Mouse (Mus musculus) ES-E14 (cell line): ENCODE data around the gene Apod. TPM values are rescaled to one million over a fixed set of nuclear protein-coding genes. Genes with fewer than 3 reads are reported as not detected.

ENCODE experiments used
- DNase-seq: peaks from one replicate; pipeline ENCODE4 v3.0.0-alpha.2; 2013; ENCODE audit warnings: low read depth, low spot score
- H3K27ac ChIP-seq: 2 replicates; pipeline ENCODE4 v1.5.1; 2012; ENCODE audit warnings: low read depth, mild to moderate bottlenecking, low read length, moderate library complexity, mixed read lengths; ENCODE audit not compliant: poor library complexity, insufficient read depth, severe bottlenecking
- H3K36me3 ChIP-seq: 2 replicates; pipeline ENCODE4 v1.6.1; 2012; ENCODE audit warnings: mild to moderate bottlenecking, low read length, moderate library complexity, mixed read lengths; ENCODE audit not compliant: control insufficient read depth, poor library complexity, insufficient read depth, severe bottlenecking
- H3K4me1 ChIP-seq, 2 experiments: fragments of 150-350 bp in 1 of 2; sonication (generic) in 1 of 2; 2 replicates each; pipeline ENCODE4 v1.6.1; 2012; ENCODE audit warnings: low read length in 2 of 2, mild to moderate bottlenecking in 1 of 2, mixed read lengths in 1 of 2; ENCODE audit not compliant: control insufficient read depth in 2 of 2, insufficient read depth in 2 of 2, poor library complexity in 1 of 2
- H3K4me3 ChIP-seq, 2 experiments: fragments of 150-350 bp in 1 of 2; sonication (generic) in 1 of 2; 2 replicates each; pipeline ENCODE4 v1.5.1; 2012; ENCODE audit warnings: low read length in 2 of 2, low read depth in 1 of 2, mild to moderate bottlenecking in 1 of 2, mixed read lengths in 1 of 2; ENCODE audit not compliant: insufficient read depth in 1 of 2, poor library complexity in 1 of 2, severe bottlenecking in 1 of 2
- H3K9ac ChIP-seq: 2 replicates; pipeline ENCODE4 v1.6.1; 2012; ENCODE audit warnings: low read depth, mild to moderate bottlenecking, low read length, mixed read lengths; ENCODE audit not compliant: poor library complexity, insufficient read depth, severe bottlenecking
- H3K9me3 ChIP-seq: fragments of 150-350 bp; sonication (generic); 2 replicates; pipeline ENCODE4 v1.6.1; 2012; ENCODE audit warnings: low read depth, mild to moderate bottlenecking, low read length; ENCODE audit not compliant: control insufficient read depth, insufficient read depth
- CHD2 ChIP-seq: IDR thresholded peaks from 2 replicates; pipeline ENCODE4 v1.6.1; 2014; ENCODE audit warnings: mild to moderate bottlenecking, low read depth, low read length, inconsistent platforms
- HCFC1 ChIP-seq: IDR thresholded peaks from 2 replicates; pipeline ENCODE4 v1.6.1; 2012; ENCODE audit warnings: low read length, inconsistent platforms, borderline replicate concordance; ENCODE audit not compliant: insufficient read depth
- MAFK ChIP-seq: IDR thresholded peaks from 2 replicates; pipeline ENCODE4 v1.6.1; 2014; ENCODE audit warnings: mild to moderate bottlenecking, low read depth, low read length, inconsistent platforms; ENCODE audit not compliant: insufficient read depth
- ZC3H11A ChIP-seq: IDR thresholded peaks from 2 replicates; pipeline ENCODE4 v1.6.1; 2012; ENCODE audit warnings: low read depth, mild to moderate bottlenecking, inconsistent platforms, low read length, borderline replicate concordance
- ZNF384 ChIP-seq: IDR thresholded peaks from 2 replicates; pipeline ENCODE4 v1.6.1; 2012; ENCODE audit warnings: low read depth, low read length, inconsistent platforms
- in situ Hi-C, 2 experiments: fragments of 600-800 bp; cut with MboI; formaldehyde crosslinking; loops; one replicate each; pipeline ENCODE4 v1.15.1; 2025; ENCODE audit warnings: low sequenced_read_pairs in 2 of 2, inconsistent platforms in 1 of 2; ENCODE audit not compliant: unreplicated experiment in 2 of 2
- total RNA-seq: library from RNA; depleted of rRNA; stranded (reverse); fragments of 300-350 nt; gene quantifications from 2 replicates; pipeline ENCODE4 v1.2.3, GENCODE M21; 2012

Gene Apod
- total RNA-seq, 1 experiment, result 10.6 TPM

- peaks cover 4 to 18% of the 10 kb centered on the region in 2 experiments for H3K4me1 ChIP-seq
- H3K27ac ChIP-seq, result no peak overlapping the region
- in situ Hi-C loops, result no loop called here
- no peaks in the 10 kb centered on the region for H3K36me3 ChIP-seq
- no peak overlapping the region for H3K9ac ChIP-seq
- no peak for DNase-seq
- no peak overlapping the region for H3K4me3 ChIP-seq
- TF ChIP-seq MAFK (no peak), HCFC1 (no peak), ZNF384 (no peak)
- H3K9me3 ChIP-seq, result no peaks in the 10 kb centered on the region
These were observed 686 bp upstream of the Apod start for GRCm38 (mm10) chr16:31315294-31315693.

GRCm38 (mm10) chr16:31313611-31314010 lies 997 bp downstream of the Apod start:
- no peak for DNase-seq
- Histone ChIP-seq H3K36me3 (no peaks in the 10 kb centered on the region), H3K27ac (no peak overlapping the region), H3K4me1 (peaks cover 4 to 18% of the 10 kb centered on the region in 2 experiments), H3K9ac (no peak overlapping the region), H3K4me3 (no peak overlapping the region), H3K9me3 (no peaks in the 10 kb centered on the region)
- TF ChIP-seq CHD2 (no peak), ZNF384 (no peak), MAFK (no peak), HCFC1 (no peak)
- in situ Hi-C loops, result no loop called here

GRCm38 (mm10) chr16:31312296-31312695 lies 2.3 kb downstream of the Apod start:
- no peak overlapping the region for H3K9ac ChIP-seq
- in situ Hi-C loops, result no loop called here
- H3K9me3 ChIP-seq, result no peaks in the 10 kb centered on the region
- DNase-seq, result no peak
- H3K27ac ChIP-seq, result no peak overlapping the region
- peaks cover 4 to 18% of the 10 kb centered on the region in 2 experiments for H3K4me1 ChIP-seq
- TF ChIP-seq ZNF384 (no peak), ZC3H11A (no peak), CHD2 (no peak), MAFK (no peak), HCFC1 (no peak)
- no peaks in the 10 kb centered on the region for H3K36me3 ChIP-seq
- H3K4me3 ChIP-seq, result no peak overlapping the region

- TF ChIP-seq ZC3H11A (no peak), ZNF384 (no peak), HCFC1 (no peak), MAFK (peak; percentile 92), CHD2 (no peak)
- Histone ChIP-seq H3K27ac (no peak overlapping the region), H3K36me3 (no peaks in the 10 kb centered on the region)
These were observed 9.2 kb downstream of the Apod start for GRCm38 (mm10) chr16:31305199-31305919.

More at GRCm38 (mm10) chr16:31305199-31305919, 9.2 kb downstream of the Apod start:
- DNase-seq, result no peak
- in situ Hi-C loops, result no loop called here
- H3K9ac ChIP-seq, result no peak overlapping the region
- H3K4me1 ChIP-seq, result peaks cover 9 to 21% of the 10 kb centered on the region in 2 experiments
- H3K9me3 ChIP-seq, result no peaks in the 10 kb centered on the region; the same call in 1 of the 2 replicates
- H3K4me3 ChIP-seq, result no peak overlapping the region
